Mouse (Mus musculus): Measurements from ENCODE around the gene Dnal4. TPM values are rescaled to one million over a fixed set of nuclear protein-coding genes. Genes with fewer than 3 reads are reported as not detected.
A peak's percentile ranks its signal among the peaks of the same experiment; 100 is the strongest.

The Dnal4 gene
- polyA plus RNA-seq, 1 experiment from 2014 or later: 28.6 TPM

DNA sequence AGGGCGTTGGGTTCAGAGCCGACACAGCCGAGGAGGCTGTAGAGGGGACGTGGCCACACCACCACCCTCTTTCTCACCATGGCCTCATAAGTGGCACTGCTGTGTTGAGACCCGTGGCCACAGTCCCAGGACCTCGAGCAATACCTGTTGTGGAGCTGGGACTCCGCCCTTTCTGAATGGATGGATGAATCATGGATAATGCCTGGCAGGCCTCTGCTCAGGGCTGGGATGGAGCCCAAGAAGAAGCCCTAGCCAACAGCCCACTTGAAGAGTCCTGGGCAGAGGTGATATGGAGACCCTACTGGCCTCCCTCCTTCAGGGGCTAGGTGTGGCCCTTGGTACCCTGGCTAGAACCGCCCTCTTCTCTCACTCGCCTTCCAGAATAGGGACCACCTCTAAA is 14.6 kb downstream of the Dnal4 start:
- DNase-seq (ENCODE audit: low spot score): no peak
- Histone ChIP-seq H3K27me3 (replicated peaks; ENCODE audit: control insufficient read depth, insufficient read depth, low read length) (no peaks in the 10 kb centered on the region), H3K4me1 (replicated peaks; ENCODE audit: control insufficient read depth, insufficient read depth, low read length) (no peaks in the 10 kb centered on the region), H3K9me3 (ENCODE audit: control insufficient read depth, low read length) (no peaks in the 10 kb centered on the region), H3K36me3 (ENCODE audit: control insufficient read depth, insufficient read depth, low read length) (no peaks in the 10 kb centered on the region; the same call in 1 of the 2 replicates), H3K27ac (ENCODE audit: low read depth, low read length) (no peak overlapping the region), H3K9ac (ENCODE audit: low read depth, low read length) (no peak overlapping the region), H3K4me2 (no peak overlapping the region), H3K4me3 (ENCODE audit: low read depth, low read length) (no peak overlapping the region)
- 85% methylated on average over 9 of the region's 9 CpGs for WGBS
- ATAC-seq (replicated peaks; ENCODE audit: low FRiP score): no peak

DNA sequence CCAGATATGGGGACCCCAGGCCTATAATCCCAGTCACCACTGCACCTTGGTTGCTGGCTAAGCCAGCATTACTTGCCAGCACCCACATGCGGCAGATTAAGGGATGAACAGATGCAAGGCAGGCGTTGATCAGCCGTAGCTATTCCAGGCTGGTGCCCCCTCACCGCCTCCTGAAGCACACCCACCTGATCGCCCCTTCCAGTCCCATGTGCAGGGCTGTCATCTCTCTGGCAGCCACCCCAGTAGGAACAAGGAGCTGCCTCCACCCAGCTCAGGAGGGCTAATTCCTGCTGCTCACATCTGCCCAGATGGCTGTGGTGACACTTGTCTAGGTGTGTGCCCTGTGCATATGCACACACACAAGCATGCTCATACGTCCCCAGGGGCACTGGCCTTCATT is 16.7 kb downstream of the Dnal4 start:
- no peak overlapping the region for H3K4me2 ChIP-seq
- no peak overlapping the region for H3K27ac ChIP-seq (ENCODE audit: low read depth, low read length)
- no peak overlapping the region for H3K4me3 ChIP-seq (ENCODE audit: low read depth, low read length)
- no peaks in the 10 kb centered on the region for H3K27me3 ChIP-seq (replicated peaks; ENCODE audit: control insufficient read depth, insufficient read depth, low read length)
- DNase-seq (ENCODE audit: low spot score) (no peak), ATAC-seq (replicated peaks; ENCODE audit: low FRiP score) (no peak)
- no peaks in the 10 kb centered on the region; the same call in 1 of the 2 replicates for H3K36me3 ChIP-seq (ENCODE audit: control insufficient read depth, insufficient read depth, low read length)
- 87% methylated on average over 6 of the region's 6 CpGs for WGBS
- no peaks in the 10 kb centered on the region for H3K9me3 ChIP-seq (ENCODE audit: control insufficient read depth, low read length)
- no peak overlapping the region for H3K9ac ChIP-seq (ENCODE audit: low read depth, low read length)
- no peaks in the 10 kb centered on the region for H3K4me1 ChIP-seq (replicated peaks; ENCODE audit: control insufficient read depth, insufficient read depth, low read length)

DNA sequence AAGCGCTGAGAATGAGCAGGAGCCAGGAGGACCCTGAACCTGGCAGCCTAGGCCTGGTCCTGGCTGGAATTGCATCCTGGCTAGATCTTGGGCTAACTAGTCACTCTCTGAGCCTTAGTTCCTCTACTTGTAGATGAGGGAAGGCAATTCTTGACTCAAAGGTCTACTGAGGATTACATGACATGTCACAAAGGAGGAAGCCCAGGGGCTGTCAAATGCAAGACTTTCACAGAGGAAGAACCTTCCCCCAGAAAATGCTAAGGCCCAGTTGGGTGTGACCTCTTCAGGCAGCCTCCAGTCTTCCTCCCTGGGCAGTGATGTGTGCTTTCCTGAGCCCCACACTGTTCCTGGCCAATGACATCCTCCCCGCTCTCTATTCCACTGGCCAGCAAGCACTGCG is 20.5 kb downstream of the Dnal4 start:
- ATAC-seq (replicated peaks; ENCODE audit: low FRiP score) (no peak), DNase-seq (ENCODE audit: low spot score) (no peak)
- Histone ChIP-seq H3K4me3 (ENCODE audit: low read depth, low read length) (no peak overlapping the region), H3K27ac (ENCODE audit: low read depth, low read length) (no peak overlapping the region), H3K36me3 (ENCODE audit: control insufficient read depth, insufficient read depth, low read length) (no peaks in the 10 kb centered on the region), H3K9ac (ENCODE audit: low read depth, low read length) (no peak overlapping the region), H3K9me3 (ENCODE audit: control insufficient read depth, low read length) (no peaks in the 10 kb centered on the region), H3K4me1 (replicated peaks; ENCODE audit: control insufficient read depth, insufficient read depth, low read length) (no peaks in the 10 kb centered on the region), H3K27me3 (replicated peaks; ENCODE audit: control insufficient read depth, insufficient read depth, low read length) (no peaks in the 10 kb centered on the region), H3K4me2 (no peak overlapping the region)
- 62% methylated on average over 3 of the region's 3 CpGs for WGBS

DNA sequence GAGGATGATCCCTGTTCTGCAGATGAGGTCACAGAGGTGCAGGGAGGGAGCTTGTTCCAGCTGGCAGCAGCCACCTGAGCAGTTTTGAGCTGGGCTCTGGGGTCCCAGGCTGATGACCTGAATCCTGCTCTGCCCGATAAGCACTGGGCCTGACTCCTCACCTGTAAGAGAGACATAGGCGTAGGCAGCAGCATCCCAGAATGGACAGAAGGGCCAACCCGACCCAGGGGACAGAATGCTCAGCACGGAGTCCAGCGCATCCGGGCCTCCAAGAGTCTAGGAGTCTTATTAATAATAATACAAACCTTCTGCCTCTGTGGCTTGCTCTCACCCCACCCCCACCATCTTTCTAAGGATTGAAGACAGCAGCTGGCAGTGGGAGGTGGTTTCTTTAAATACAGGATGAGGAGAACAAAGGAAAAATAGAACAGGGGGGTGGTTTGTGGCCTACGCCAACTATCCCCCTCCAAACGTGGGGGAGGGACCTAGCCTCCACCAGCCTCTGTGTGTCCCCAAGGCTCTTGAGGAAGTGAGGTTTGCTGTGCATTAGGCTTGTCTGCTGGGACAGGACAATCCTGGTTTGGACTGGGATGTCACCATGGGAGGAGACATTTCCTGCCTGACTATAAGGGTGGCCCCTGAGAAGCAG is 21.5 kb downstream of the Dnal4 start:
- DNase-seq (ENCODE audit: low spot score): no peak
- H3K9me3 ChIP-seq (ENCODE audit: control insufficient read depth, low read length): no peaks in the 10 kb centered on the region
- no peak overlapping the region for H3K4me3 ChIP-seq (ENCODE audit: low read depth, low read length)
- no peak for ATAC-seq (replicated peaks; ENCODE audit: low FRiP score)
- H3K36me3 ChIP-seq (ENCODE audit: control insufficient read depth, insufficient read depth, low read length): no peaks in the 10 kb centered on the region
- 73% methylated on average over 8 of the region's 8 CpGs for WGBS
- no peak overlapping the region for H3K4me2 ChIP-seq
- no peak overlapping the region for H3K27ac ChIP-seq (ENCODE audit: low read depth, low read length)
- H3K9ac ChIP-seq (ENCODE audit: low read depth, low read length): no peak overlapping the region
- H3K27me3 ChIP-seq (replicated peaks; ENCODE audit: control insufficient read depth, insufficient read depth, low read length): no peaks in the 10 kb centered on the region
- H3K4me1 ChIP-seq (replicated peaks; ENCODE audit: control insufficient read depth, insufficient read depth, low read length): no peaks in the 10 kb centered on the region

DNA sequence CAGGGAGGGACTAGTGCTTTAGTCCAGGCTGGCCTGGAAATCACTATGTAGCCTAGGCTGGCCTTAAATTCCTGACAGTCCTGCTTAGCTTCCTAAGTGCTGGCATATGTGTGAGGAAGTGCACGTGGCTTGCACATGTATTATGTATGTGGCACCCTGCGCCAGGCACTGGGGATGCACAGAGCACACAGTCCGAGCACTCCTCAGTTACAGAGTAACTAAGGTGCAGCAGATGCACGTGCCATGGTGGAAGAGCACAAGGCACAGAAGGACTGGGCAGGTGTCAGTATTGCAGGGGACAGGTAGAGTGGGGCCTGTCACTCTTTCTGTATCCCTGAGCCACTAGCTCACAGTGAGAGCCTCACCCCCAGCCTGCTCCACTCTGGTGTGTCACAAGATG is 22.5 kb downstream of the Dnal4 start:
- 73% methylated on average over 4 of the region's 4 CpGs for WGBS
- H3K27ac ChIP-seq (ENCODE audit: low read depth, low read length): no peak overlapping the region
- no peak overlapping the region for H3K4me3 ChIP-seq (ENCODE audit: low read depth, low read length)

DNA sequence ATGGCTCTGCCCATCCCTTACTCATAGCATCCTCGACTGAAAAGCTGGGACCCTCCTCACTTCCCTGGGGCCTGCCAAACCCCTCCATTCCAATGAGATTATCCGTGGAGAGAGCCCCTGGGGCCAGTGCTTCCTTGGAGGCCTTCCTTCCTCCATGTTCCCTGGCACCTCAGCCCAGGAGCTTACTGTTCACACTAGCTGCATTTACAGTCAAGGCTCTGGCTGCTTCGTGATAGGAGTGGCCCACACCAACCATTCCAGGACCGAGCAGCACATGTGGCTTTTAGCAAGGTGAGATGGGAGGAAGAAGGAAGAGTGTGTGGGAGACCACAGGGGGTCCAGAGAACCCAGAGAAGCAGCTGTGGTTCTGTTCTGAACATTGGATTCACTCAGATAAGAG is 23.8 kb downstream of the Dnal4 start:
- DNase-seq (ENCODE audit: low spot score) (no peak), ATAC-seq (replicated peaks; ENCODE audit: low FRiP score) (no peak)
- no peaks in the 10 kb centered on the region for H3K4me1 ChIP-seq (replicated peaks; ENCODE audit: control insufficient read depth, insufficient read depth, low read length)
- no peaks in the 10 kb centered on the region for H3K36me3 ChIP-seq (ENCODE audit: control insufficient read depth, insufficient read depth, low read length)
- H3K9ac ChIP-seq (ENCODE audit: low read depth, low read length): no peak overlapping the region
- no peak overlapping the region for H3K27ac ChIP-seq (ENCODE audit: low read depth, low read length)
- 53% methylated on average over 4 of the region's 4 CpGs for WGBS
- no peaks in the 10 kb centered on the region for H3K9me3 ChIP-seq (ENCODE audit: control insufficient read depth, low read length)
- no peak overlapping the region for H3K4me3 ChIP-seq (ENCODE audit: low read depth, low read length)
- no peak overlapping the region for H3K4me2 ChIP-seq
- H3K27me3 ChIP-seq (replicated peaks; ENCODE audit: control insufficient read depth, insufficient read depth, low read length): no peaks in the 10 kb centered on the region

More for the DNA sequence above, 22.5 kb downstream of the Dnal4 start:
- DNase-seq (ENCODE audit: low spot score): no peak
- Histone ChIP-seq H3K27me3 (replicated peaks; ENCODE audit: control insufficient read depth, insufficient read depth, low read length) (no peaks in the 10 kb centered on the region), H3K4me1 (replicated peaks; ENCODE audit: control insufficient read depth, insufficient read depth, low read length) (no peaks in the 10 kb centered on the region), H3K9me3 (ENCODE audit: control insufficient read depth, low read length) (no peaks in the 10 kb centered on the region), H3K36me3 (ENCODE audit: control insufficient read depth, insufficient read depth, low read length) (no peaks in the 10 kb centered on the region), H3K9ac (ENCODE audit: low read depth, low read length) (no peak overlapping the region), H3K4me2 (no peak overlapping the region)
- ATAC-seq (replicated peaks; ENCODE audit: low FRiP score): no peak

DNA sequence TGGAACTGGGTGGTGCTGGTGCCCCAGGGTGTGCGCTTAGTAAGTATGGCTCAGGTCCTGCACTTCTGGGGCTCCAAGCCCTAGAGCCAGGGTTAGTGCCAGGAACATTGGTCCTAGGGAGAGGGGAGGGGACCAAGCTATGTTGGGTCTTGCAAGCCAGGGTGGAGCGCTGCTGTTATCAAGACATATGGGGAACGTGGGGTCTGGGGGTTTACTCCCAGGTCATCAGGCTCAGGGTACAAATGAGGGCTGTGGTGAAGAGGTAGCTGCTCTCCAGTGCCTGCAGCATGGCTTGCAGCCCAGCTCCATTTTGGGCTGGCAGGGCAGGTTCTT is 24.3 kb downstream of the Dnal4 start:
- Histone ChIP-seq H3K9me3 (ENCODE audit: control insufficient read depth, low read length) (no peaks in the 10 kb centered on the region), H3K27ac (ENCODE audit: low read depth, low read length) (no peak overlapping the region), H3K4me3 (ENCODE audit: low read depth, low read length) (no peak overlapping the region), H3K27me3 (replicated peaks; ENCODE audit: control insufficient read depth, insufficient read depth, low read length) (no peaks in the 10 kb centered on the region), H3K4me1 (replicated peaks; ENCODE audit: control insufficient read depth, insufficient read depth, low read length) (no peaks in the 10 kb centered on the region), H3K9ac (ENCODE audit: low read depth, low read length) (no peak overlapping the region), H3K36me3 (ENCODE audit: control insufficient read depth, insufficient read depth, low read length) (no peaks in the 10 kb centered on the region), H3K4me2 (no peak overlapping the region)
- 78% methylated on average over 3 of the region's 3 CpGs for WGBS
- no peak for ATAC-seq (replicated peaks; ENCODE audit: low FRiP score)
- DNase-seq (ENCODE audit: low spot score): no peak

DNA sequence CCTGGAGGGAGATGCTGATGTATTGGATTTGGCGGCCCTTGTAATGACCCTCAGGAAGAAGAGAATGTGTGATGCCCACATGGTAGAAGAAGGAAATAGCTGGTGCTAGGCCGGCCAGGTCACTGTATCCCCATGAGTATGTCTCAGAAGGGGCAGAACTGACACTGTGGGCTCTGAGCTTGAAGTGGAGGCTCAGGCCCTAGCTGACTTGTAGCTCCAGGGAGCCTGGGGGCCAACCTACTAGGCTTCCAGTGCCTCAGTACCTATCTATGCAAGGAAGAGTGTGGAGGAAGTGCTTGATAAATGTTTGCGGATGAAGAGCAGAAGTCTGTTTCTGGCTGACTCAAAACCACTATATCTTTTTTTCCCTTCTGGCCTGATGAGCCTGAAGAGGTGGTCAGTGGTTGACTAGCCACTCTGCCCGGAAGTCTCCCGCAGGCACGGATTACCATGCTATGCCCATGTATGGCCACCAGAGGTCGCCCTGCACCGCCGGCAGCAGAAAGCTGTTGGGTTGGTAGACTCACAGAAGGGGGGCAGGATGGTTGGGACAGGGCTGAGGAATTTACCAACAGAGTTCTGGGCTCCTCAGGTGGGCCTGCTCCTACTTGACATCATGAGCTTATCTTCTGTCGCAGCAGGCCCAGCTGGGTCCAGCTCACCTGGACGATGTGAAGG is 24.8 kb downstream of the Dnal4 start:
- H3K36me3 ChIP-seq (ENCODE audit: control insufficient read depth, insufficient read depth, low read length): no peaks in the 10 kb centered on the region
- no peaks in the 10 kb centered on the region for H3K4me1 ChIP-seq (replicated peaks; ENCODE audit: control insufficient read depth, insufficient read depth, low read length)
- H3K9me3 ChIP-seq (ENCODE audit: control insufficient read depth, low read length): no peaks in the 10 kb centered on the region
- ATAC-seq (replicated peaks; ENCODE audit: low FRiP score): peak; percentile 49
- no peaks in the 10 kb centered on the region for H3K27me3 ChIP-seq (replicated peaks; ENCODE audit: control insufficient read depth, insufficient read depth, low read length)
- no peak overlapping the region for H3K27ac ChIP-seq (ENCODE audit: low read depth, low read length)
- DNase-seq (ENCODE audit: low spot score): peak; percentile 76
- no peak overlapping the region for H3K4me3 ChIP-seq (ENCODE audit: low read depth, low read length)
- H3K4me2 ChIP-seq: no peak overlapping the region
- H3K9ac ChIP-seq (ENCODE audit: low read depth, low read length): no peak overlapping the region
- WGBS: 19% methylated on average over 11 of the region's 11 CpGs

DNA sequence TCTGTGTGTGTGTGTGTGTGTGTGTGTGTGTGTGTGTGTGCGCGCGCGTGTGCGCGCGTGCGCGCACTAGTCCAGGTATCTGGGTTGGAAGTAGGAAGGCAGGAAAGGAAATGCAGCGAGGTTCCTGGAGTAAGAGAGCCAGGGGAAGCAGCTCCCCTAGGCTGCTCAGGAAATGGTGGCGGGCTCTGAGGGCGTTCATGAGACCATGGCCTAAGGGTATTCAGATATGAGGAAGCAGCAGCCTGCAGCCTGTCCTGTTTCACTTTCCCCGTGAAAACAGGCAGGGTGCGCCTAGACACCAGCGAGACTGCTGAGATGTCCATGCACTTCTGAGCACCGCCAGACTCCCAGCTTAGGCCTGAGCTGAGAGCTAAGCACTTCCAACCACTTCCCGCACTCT is 25.9 kb downstream of the Dnal4 start:
- WGBS: 75% methylated on average over 17 of the region's 17 CpGs
- H3K9me3 ChIP-seq (ENCODE audit: control insufficient read depth, low read length): no peaks in the 10 kb centered on the region
- H3K4me2 ChIP-seq: no peak overlapping the region
- no peaks in the 10 kb centered on the region for H3K36me3 ChIP-seq (ENCODE audit: control insufficient read depth, insufficient read depth, low read length)
- H3K27ac ChIP-seq (ENCODE audit: low read depth, low read length): no peak overlapping the region
- H3K9ac ChIP-seq (ENCODE audit: low read depth, low read length): no peak overlapping the region
- no peaks in the 10 kb centered on the region for H3K27me3 ChIP-seq (replicated peaks; ENCODE audit: control insufficient read depth, insufficient read depth, low read length)
- DNase-seq (ENCODE audit: low spot score) (no peak), ATAC-seq (replicated peaks; ENCODE audit: low FRiP score) (no peak)
- H3K4me3 ChIP-seq (ENCODE audit: low read depth, low read length): no peak overlapping the region
- no peaks in the 10 kb centered on the region for H3K4me1 ChIP-seq (replicated peaks; ENCODE audit: control insufficient read depth, insufficient read depth, low read length)
